Mouse (Mus musculus): Measurements from ENCODE around the gene Trim7. TPM values are rescaled to one million over a fixed set of nuclear protein-coding genes. Genes with fewer than 3 reads are reported as not detected.
A peak's percentile ranks its signal among the peaks of the same experiment; 100 is the strongest.
"Not testable (repeated sequence)": the region's sequence is repeated elsewhere in the genome, so short reads cannot be mapped to it uniquely, and the experiment has no call there.

The Trim7 gene
- polyA plus RNA-seq, 1 experiment: 80.3 TPM

- peaks cover 2% of the 10 kb centered on the region; the same call in 1 of the 2 replicates for H3K4me1 ChIP-seq (ENCODE audit: control insufficient read depth, insufficient read depth, low read length)
- peak; percentile 85 for DNase-seq
- peak; percentile 72 for TF ChIP-seq CTCF (conservative IDR thresholded peaks at IDR 0.05; ENCODE audit: insufficient read depth, insufficient read length, low read depth, low read length)
- TF ChIP-seq POLR2A (IDR thresholded peaks at IDR 0.05; ENCODE audit: low read depth, low read length): no peak
- peak overlapping the region; percentile 50 for H3K4me3 ChIP-seq (ENCODE audit: insufficient read depth, low read depth, low read length)
- no peaks in the 10 kb centered on the region for H3K27me3 ChIP-seq (replicated peaks; ENCODE audit: control insufficient read depth, insufficient read depth, low read length)
- no peaks in the 10 kb centered on the region for H3K36me3 ChIP-seq (ENCODE audit: control insufficient read depth, insufficient read depth, low read length)
- no peak overlapping the region for H3K27ac ChIP-seq (ENCODE audit: insufficient read depth, low read depth, low read length)
- 10% methylated on average over 16 of the region's 16 CpGs for whole genome bisulfite sequencing
Observed at GRCm38 (mm10) chr11:48788311-48789089, 37.4 kb upstream of the Trim7 start.

- H3K27ac ChIP-seq (ENCODE audit: insufficient read depth, low read depth, low read length): no peak overlapping the region
- H3K4me1 ChIP-seq (ENCODE audit: control insufficient read depth, insufficient read depth, low read length): peaks cover 2% of the 10 kb centered on the region; the same call in 1 of the 2 replicates
- no peak overlapping the region for H3K4me3 ChIP-seq (ENCODE audit: insufficient read depth, low read depth, low read length)
- TF ChIP-seq CTCF (conservative IDR thresholded peaks at IDR 0.05; ENCODE audit: insufficient read depth, insufficient read length, low read depth, low read length) (no peak), POLR2A (IDR thresholded peaks at IDR 0.05; ENCODE audit: low read depth, low read length) (no peak)
- no peaks in the 10 kb centered on the region for H3K27me3 ChIP-seq (replicated peaks; ENCODE audit: control insufficient read depth, insufficient read depth, low read length)
- WGBS: 81% methylated on average over 5 of the region's 5 CpGs
- no peaks in the 10 kb centered on the region for H3K36me3 ChIP-seq (ENCODE audit: control insufficient read depth, insufficient read depth, low read length)
- no peak for DNase-seq
Observed at GRCm38 (mm10) chr11:48789215-48789614, 36.7 kb upstream of the Trim7 start.

GRCm38 (mm10) chr11:48789973-48790823 lies 35.7 kb upstream of the Trim7 start:
- TF ChIP-seq CTCF (conservative IDR thresholded peaks at IDR 0.05; ENCODE audit: insufficient read depth, insufficient read length, low read depth, low read length): peak; percentile 88
- no peak for TF ChIP-seq POLR2A (IDR thresholded peaks at IDR 0.05; ENCODE audit: low read depth, low read length)
- Histone ChIP-seq H3K36me3 (ENCODE audit: control insufficient read depth, insufficient read depth, low read length) (no peaks in the 10 kb centered on the region), H3K27ac (ENCODE audit: insufficient read depth, low read depth, low read length) (no peak overlapping the region), H3K4me1 (ENCODE audit: control insufficient read depth, insufficient read depth, low read length) (peaks cover 2% of the 10 kb centered on the region; the same call in 1 of the 2 replicates), H3K27me3 (replicated peaks; ENCODE audit: control insufficient read depth, insufficient read depth, low read length) (no peaks in the 10 kb centered on the region), H3K4me3 (ENCODE audit: insufficient read depth, low read depth, low read length) (peak overlapping the region; percentile 18; the same call in 1 of the 2 replicates)
- 15% methylated on average over 20 of the region's 20 CpGs for WGBS
- DNase-seq: peak; percentile 91

- Histone ChIP-seq H3K4me3 (ENCODE audit: insufficient read depth, low read depth, low read length) (no peak overlapping the region), H3K36me3 (ENCODE audit: control insufficient read depth, insufficient read depth, low read length) (no peaks in the 10 kb centered on the region)
Observed at GRCm38 (mm10) chr11:48790946-48791345, 35.0 kb upstream of the Trim7 start.

GRCm38 (mm10) chr11:48791894-48792293 lies 34.0 kb upstream of the Trim7 start:
- not testable (repeated sequence) for DNase-seq; H3K4me1 ChIP-seq (ENCODE audit: control insufficient read depth, insufficient read depth, low read length); H3K27ac ChIP-seq (ENCODE audit: insufficient read depth, low read depth, low read length); H3K36me3 ChIP-seq (ENCODE audit: control insufficient read depth, insufficient read depth, low read length); H3K4me3 ChIP-seq (ENCODE audit: insufficient read depth, low read depth, low read length); H3K27me3 ChIP-seq (replicated peaks; ENCODE audit: control insufficient read depth, insufficient read depth, low read length)
- WGBS: 92% methylated on average over 9 of the region's 9 CpGs

More at GRCm38 (mm10) chr11:48790946-48791345, 35.0 kb upstream of the Trim7 start:
- Histone ChIP-seq H3K4me1 (ENCODE audit: control insufficient read depth, insufficient read depth, low read length) (peaks cover 2% of the 10 kb centered on the region; the same call in 1 of the 2 replicates), H3K27ac (ENCODE audit: insufficient read depth, low read depth, low read length) (no peak overlapping the region), H3K27me3 (replicated peaks; ENCODE audit: control insufficient read depth, insufficient read depth, low read length) (no peaks in the 10 kb centered on the region)
- DNase-seq: peak; percentile 80
- WGBS: 27% methylated on average over 8 of the region's 8 CpGs
- TF ChIP-seq CTCF (conservative IDR thresholded peaks at IDR 0.05; ENCODE audit: insufficient read depth, insufficient read length, low read depth, low read length) (no peak), POLR2A (IDR thresholded peaks at IDR 0.05; ENCODE audit: low read depth, low read length) (no peak)

GRCm38 (mm10) chr11:48793184-48793583 lies 32.8 kb upstream of the Trim7 start:
- Histone ChIP-seq H3K4me3 (ENCODE audit: insufficient read depth, low read depth, low read length) (no peak overlapping the region), H3K36me3 (ENCODE audit: control insufficient read depth, insufficient read depth, low read length) (no peaks in the 10 kb centered on the region), H3K27me3 (replicated peaks; ENCODE audit: control insufficient read depth, insufficient read depth, low read length) (no peaks in the 10 kb centered on the region), H3K27ac (ENCODE audit: insufficient read depth, low read depth, low read length) (no peak overlapping the region), H3K4me1 (ENCODE audit: control insufficient read depth, insufficient read depth, low read length) (peaks cover 2% of the 10 kb centered on the region; the same call in 1 of the 2 replicates)
- DNase-seq: no peak
- TF ChIP-seq POLR2A (IDR thresholded peaks at IDR 0.05; ENCODE audit: low read depth, low read length): no peak
- no peak for TF ChIP-seq CTCF (conservative IDR thresholded peaks at IDR 0.05; ENCODE audit: insufficient read depth, insufficient read length, low read depth, low read length)
- WGBS: 98% methylated on average over 3 of the region's 3 CpGs

- TF ChIP-seq CTCF (conservative IDR thresholded peaks at IDR 0.05; ENCODE audit: insufficient read depth, insufficient read length, low read depth, low read length): no peak
- no peak for TF ChIP-seq POLR2A (IDR thresholded peaks at IDR 0.05; ENCODE audit: low read depth, low read length)
- Histone ChIP-seq H3K4me3 (ENCODE audit: insufficient read depth, low read depth, low read length) (no peak overlapping the region), H3K4me1 (ENCODE audit: control insufficient read depth, insufficient read depth, low read length) (peaks cover 2% of the 10 kb centered on the region; the same call in 1 of the 2 replicates), H3K27me3 (replicated peaks; ENCODE audit: control insufficient read depth, insufficient read depth, low read length) (no peaks in the 10 kb centered on the region), H3K36me3 (ENCODE audit: control insufficient read depth, insufficient read depth, low read length) (no peaks in the 10 kb centered on the region), H3K27ac (ENCODE audit: insufficient read depth, low read depth, low read length) (no peak overlapping the region)
- no peak for DNase-seq
- 96% methylated on average over 7 of the region's 7 CpGs for WGBS
Observed at GRCm38 (mm10) chr11:48795221-48795620, 30.7 kb upstream of the Trim7 start.
